Mouse (Mus musculus): ENCODE measurements around the gene Hist2h3c2.

DNA sequence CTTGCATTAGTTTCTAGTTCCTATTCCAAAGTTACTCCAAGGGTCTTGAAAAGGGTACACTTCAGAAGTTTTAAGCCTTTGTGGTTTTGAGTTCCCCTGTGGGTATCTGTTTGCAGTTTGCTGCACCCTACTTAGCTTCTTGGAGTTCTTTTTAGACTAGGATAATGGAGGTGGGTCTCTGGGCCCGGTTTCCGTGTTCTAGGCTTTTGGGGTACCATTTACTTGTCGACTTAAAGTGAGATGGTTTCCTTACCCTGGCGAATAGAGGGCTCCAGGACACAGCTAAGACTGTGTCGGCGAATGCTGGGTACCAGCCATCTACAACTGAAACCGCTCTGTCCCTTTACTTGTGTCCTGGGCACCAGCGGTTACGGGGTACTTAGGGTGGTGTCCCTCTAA is 17.3 kb downstream of the Hist2h3c2 start:
- TF ChIP-seq CTCF (IDR thresholded peaks at IDR 0.05; ENCODE audit: low read depth) (no peak), EP300 (optimal IDR thresholded peaks at IDR 0.05) (no peak)

All from stomach, postnatal 0 days (tissue).